Mouse (Mus musculus): ENCODE measurements around the gene Cpsf4. TPM values are rescaled to one million over a fixed set of nuclear protein-coding genes. Genes with fewer than 3 reads are reported as not detected.
"Not testable (repeated sequence)": the region's sequence is repeated elsewhere in the genome, so short reads cannot be mapped to it uniquely, and the experiment has no call there.

The Cpsf4 gene
- polyA plus RNA-seq, 1 experiment from 2014 or later, result 12.2 TPM

DNA sequence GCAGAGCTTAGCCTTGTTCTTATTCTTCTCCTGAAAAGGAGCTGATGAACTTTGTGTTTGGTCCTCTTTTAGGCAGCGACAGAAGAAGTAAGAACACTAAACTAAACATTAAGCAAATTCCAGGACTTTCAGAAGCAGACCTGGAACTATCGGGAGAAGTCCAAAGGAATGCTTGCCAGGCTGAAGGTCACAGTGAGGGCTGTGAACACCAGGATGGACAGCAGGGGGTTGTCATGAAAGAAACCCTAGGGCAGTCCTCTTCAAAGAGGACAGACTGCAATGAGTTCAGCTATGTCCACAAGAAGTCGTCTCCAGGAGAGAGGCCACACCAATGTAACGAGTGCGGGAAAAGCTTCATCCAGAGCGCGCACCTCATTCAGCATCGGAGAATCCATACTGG lies 53.0 kb downstream of the Cpsf4 start:
- 99% methylated on average over 8 of the region's 8 CpGs for WGBS (ENCODE audit: missing documents)
- H3K4me3 ChIP-seq (ENCODE audit: inconsistent target), result no peak overlapping the region
- no peaks in the 10 kb centered on the region for H3K79me2 ChIP-seq (ENCODE audit: inconsistent target)
- H3K36me3 ChIP-seq (ENCODE audit: inconsistent target), result peaks cover 39% of the 10 kb centered on the region
- no peak overlapping the region for H3K27ac ChIP-seq

- Histone ChIP-seq H3K4me3 (ENCODE audit: inconsistent target) (no peak overlapping the region), H3K79me2 (ENCODE audit: inconsistent target) (no peaks in the 10 kb centered on the region), H3K36me3 (ENCODE audit: inconsistent target) (peaks cover 39% of the 10 kb centered on the region), H3K27ac (no peak overlapping the region)
- WGBS (ENCODE audit: missing documents), result 95% methylated on average over 5 of the region's 5 CpGs
These were observed 55.8 kb downstream of the Cpsf4 start for GRCm38 (mm10) chr5:145222840-145223239.

- Histone ChIP-seq H3K27ac (no peak overlapping the region), H3K4me3 (ENCODE audit: inconsistent target) (no peak overlapping the region), H3K79me2 (ENCODE audit: inconsistent target) (no peaks in the 10 kb centered on the region), H3K36me3 (ENCODE audit: inconsistent target) (peaks cover 33% of the 10 kb centered on the region)
- WGBS (ENCODE audit: missing documents), result 96% methylated on average over 12 of the region's 12 CpGs
These were observed 56.4 kb downstream of the Cpsf4 start for GRCm38 (mm10) chr5:145223395-145223794.

DNA sequence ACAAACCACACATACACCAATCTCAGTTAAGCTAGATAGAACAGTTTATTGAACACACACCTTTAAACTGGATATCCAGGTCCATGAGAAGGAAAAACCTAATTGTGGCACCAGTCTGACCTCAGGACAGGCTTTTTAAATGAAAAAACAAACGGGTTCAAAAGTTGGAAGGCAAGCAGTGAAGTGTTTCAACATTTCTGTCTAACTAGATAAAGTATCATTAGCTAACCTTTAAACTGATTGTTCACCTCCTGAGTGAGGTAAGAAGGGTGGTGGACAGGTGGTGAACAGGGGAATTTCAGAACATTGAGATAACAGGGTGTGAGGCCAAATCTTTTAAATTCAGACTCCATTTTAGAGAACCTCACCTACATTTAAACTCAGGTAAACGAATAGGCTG lies 59.4 kb downstream of the Cpsf4 start:
- H3K79me2 ChIP-seq (ENCODE audit: inconsistent target), result no peaks in the 10 kb centered on the region
- no peak overlapping the region for H3K4me3 ChIP-seq (ENCODE audit: inconsistent target)
- H3K27ac ChIP-seq, result no peak overlapping the region
- WGBS (ENCODE audit: missing documents), result 69% methylated on average over 2 of the region's 2 CpGs
- H3K36me3 ChIP-seq (ENCODE audit: inconsistent target), result peaks cover 3% of the 10 kb centered on the region

DNA sequence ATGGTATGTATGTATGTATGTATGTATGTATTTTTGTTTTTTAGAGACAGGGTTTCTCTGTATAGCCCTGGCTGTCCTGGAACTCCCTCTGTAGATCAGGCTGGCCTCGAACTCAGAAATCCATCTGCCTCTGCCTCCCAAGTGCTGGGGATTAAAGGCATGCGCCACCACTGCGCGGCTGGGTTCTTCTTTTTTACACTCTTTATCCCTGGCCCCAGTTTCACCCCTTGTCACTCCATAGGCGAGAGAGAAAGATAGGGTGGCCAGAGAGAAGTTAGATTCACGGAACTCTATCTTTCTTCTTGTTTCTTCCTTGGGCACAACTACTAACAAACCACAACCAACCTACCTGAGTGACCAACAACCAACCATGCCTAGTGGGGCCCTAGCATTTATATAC lies 62.3 kb downstream of the Cpsf4 start:
- 90% methylated on average over 6 of the region's 6 CpGs for WGBS (ENCODE audit: missing documents)

GRCm38 (mm10) chr5:145230641-145231040 lies 63.6 kb downstream of the Cpsf4 start:
- peak overlapping the region; percentile 80 for H3K4me3 ChIP-seq (ENCODE audit: inconsistent target)
- peaks cover 24% of the 10 kb centered on the region for H3K36me3 ChIP-seq (ENCODE audit: inconsistent target)
- H3K79me2 ChIP-seq (ENCODE audit: inconsistent target), result peaks cover 38% of the 10 kb centered on the region
- 96% methylated on average over 3 of the region's 4 CpGs for WGBS (ENCODE audit: missing documents)
- H3K27ac ChIP-seq, result peak overlapping the region; percentile 96

More for the DNA sequence above, 62.3 kb downstream of the Cpsf4 start:
- H3K4me3 ChIP-seq (ENCODE audit: inconsistent target); H3K27ac ChIP-seq: not testable (repeated sequence)
- Histone ChIP-seq H3K36me3 (ENCODE audit: inconsistent target) (peaks cover 11% of the 10 kb centered on the region), H3K79me2 (ENCODE audit: inconsistent target) (peaks cover 24% of the 10 kb centered on the region)

DNA sequence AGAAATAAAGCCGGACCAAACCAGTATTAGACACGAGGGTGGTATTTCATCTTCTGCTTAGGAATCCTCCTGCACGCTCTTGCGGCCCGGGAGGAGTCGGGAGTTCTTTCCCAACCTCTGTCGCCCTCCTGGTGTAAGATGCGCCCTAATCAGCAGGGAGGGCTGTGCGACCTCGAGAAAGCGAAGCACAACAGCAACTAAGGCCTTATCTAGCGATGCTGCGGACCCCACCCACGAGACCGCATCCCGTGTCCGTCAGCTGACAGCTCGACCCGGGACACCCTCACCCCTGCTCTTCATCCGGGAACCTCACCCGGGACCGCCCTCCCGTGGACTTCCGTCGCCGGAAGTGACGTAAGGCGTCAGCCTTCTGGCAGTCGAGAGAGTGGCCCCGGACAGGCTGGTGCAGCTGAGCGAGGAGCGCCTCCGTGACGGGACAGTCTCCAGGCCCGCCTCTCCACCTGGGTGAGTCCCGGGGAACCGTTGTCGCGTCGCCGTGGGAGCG lies 64.4 kb downstream of the Cpsf4 start, which contains the start of gene Zfp655:
Gene Zfp655 (plus strand): TSS at position 349 of the 505 bp plus-strand sequence.
- H3K79me2 ChIP-seq (ENCODE audit: inconsistent target), result peaks cover 46% of the 10 kb centered on the region
- peaks cover 27% of the 10 kb centered on the region for H3K36me3 ChIP-seq (ENCODE audit: inconsistent target)
- peak within 1 kb of the TSS; percentile 96 for H3K27ac ChIP-seq
- peak within 1 kb of the TSS; percentile 80 for H3K4me3 ChIP-seq (ENCODE audit: inconsistent target)
- WGBS (ENCODE audit: missing documents), result 1% methylated on average over 42 of the region's 42 CpGs

Other genes with a start within 250 kb of the Cpsf4 start
- 11.3 to 16.6 TPM (median 16.6 TPM) in 3 replicates for gene Smurf1, start 201.4 kb upstream of the Cpsf4 start, polyA plus RNA-seq (2018)
- gene Gm4871, start 134.5 kb upstream of the Cpsf4 start, polyA plus RNA-seq (2018), result not detected in 3 replicates
- not detected in 3 replicates for gene 1700018F24Rik, start 124.2 kb upstream of the Cpsf4 start, polyA plus RNA-seq (2018)
- 37.0 to 93.9 TPM (median 74.8 TPM) in 3 replicates for gene Arpc1a, start 83.4 kb upstream of the Cpsf4 start, polyA plus RNA-seq (2018)
- gene Kpna7, start 83.2 kb upstream of the Cpsf4 start, polyA plus RNA-seq (2018), result not detected in 3 replicates
- 401 to 795 TPM (median 759 TPM) in 3 replicates for gene Arpc1b, start 53.0 kb upstream of the Cpsf4 start, polyA plus RNA-seq (2018)
- 39.1 to 134 TPM (median 69.9 TPM) in 3 replicates for gene Pdap1, start 27.0 kb upstream of the Cpsf4 start, polyA plus RNA-seq (2018)
- gene Bud31, start 26.9 kb upstream of the Cpsf4 start, polyA plus RNA-seq (2018), result 133 to 160 TPM (median 139 TPM) in 3 replicates
- gene Ptcd1, start 105 bp upstream of the Cpsf4 start, polyA plus RNA-seq (2018), result 8.9 to 12.6 TPM (median 9.1 TPM) in 3 replicates
- 102 to 214 TPM (median 189 TPM) in 3 replicates for gene Atp5j2, start 24.8 kb downstream of the Cpsf4 start, polyA plus RNA-seq (2018)
- 5.3 to 8.3 TPM (median 7.4 TPM) in 3 replicates for gene Zkscan14, start 34.7 kb downstream of the Cpsf4 start, polyA plus RNA-seq (2018)
- 4.0 to 4.8 TPM (median 4.2 TPM) in 3 replicates for gene Zkscan5, start 37.3 kb downstream of the Cpsf4 start, polyA plus RNA-seq (2018)
- 34.3 to 40.2 TPM (median 37.0 TPM) in 3 replicates for gene Zfp655, start 64.5 kb downstream of the Cpsf4 start, polyA plus RNA-seq (2018)
- 8.7 to 9.0 TPM (median 8.9 TPM) in 3 replicates for gene Zscan25, start 113.3 kb downstream of the Cpsf4 start, polyA plus RNA-seq (2018)
- gene Cyp3a57, start 178.1 kb downstream of the Cpsf4 start, polyA plus RNA-seq (2018), result not detected in 3 replicates